ENCODE assay signal across 9 mouse cellular contexts in genomic region chr14:77157505-77157911, GRCm38 (mm10). TPM values are rescaled to one million over a fixed set of nuclear protein-coding genes. Genes with fewer than 3 reads are reported as not detected.
A peak's percentile ranks its signal among the peaks of the same experiment; 100 is the strongest.
DNase-seq lines count a peak whose midpoint lies in the region; ATAC-seq and TF ChIP-seq lines count a peak whose summit lies in the region.
"Had no signal": no experiment of that assay in that cellular context is flagged by ENCODE, and none has a peak within 500 bp of the region (broad histone marks: within the 10 kb centered on the region; RNA-seq: fewer than 3 reads in every experiment).

No protein-coding gene starts in this region.

- no peak for TF ChIP-seq CTCF in E14TG2a.4 (conservative IDR thresholded peaks at IDR 0.05; ENCODE audit: low read length)
- no peak for TF ChIP-seq CTCF in cerebellum, adult 2 months (IDR thresholded peaks at IDR 0.05; ENCODE audit: borderline replicate concordance, insufficient read depth, low read depth, low read length)
- no peak for TF ChIP-seq CTCF in forebrain, postnatal 0 days (IDR thresholded peaks at IDR 0.05; ENCODE audit: low read depth)
- no peak for TF ChIP-seq CTCF in olfactory bulb, adult 2 months (IDR thresholded peaks at IDR 0.05; ENCODE audit: insufficient read depth, low read depth, low read length)

- 0 out of 2 replicates have a peak overlapping the region, but pooled peaks have one; percentile 23 for H3K27ac ChIP-seq in cerebellum, adult 2 months (ENCODE audit: insufficient read depth, low read length)
- H3K27ac ChIP-seq in forebrain, postnatal 0 days (ENCODE audit: low read depth, low read length), result peak overlapping the region; percentile 93
- H3K27ac ChIP-seq in liver, embryonic 13.5 days, result no peak overlapping the region
- H3K27ac ChIP-seq in olfactory bulb, adult 2 months (ENCODE audit: insufficient read depth, low read depth, low read length), result peak overlapping the region; percentile 80; the same call in 1 of the 2 replicates
- H3K27ac ChIP-seq: macrophage had no signal

- H3K9me3 ChIP-seq in E14TG2a.4 (ENCODE audit: low read length), result no peaks in the 10 kb centered on the region
- no peaks in the 10 kb centered on the region for H3K9me3 ChIP-seq in forebrain, postnatal 0 days (ENCODE audit: low read length)
- H3K9me3 ChIP-seq in liver, embryonic 13.5 days (replicated peaks), result no peaks in the 10 kb centered on the region

- peak overlapping the region; percentile 94 for H3K4me3 ChIP-seq in E14TG2a.4 (replicated peaks; ENCODE audit: low read length)
- H3K4me3 ChIP-seq in cerebellum, adult 2 months (replicated peaks; ENCODE audit: insufficient read depth, low read depth, low read length), result peak overlapping the region; percentile 90
- H3K4me3 ChIP-seq in forebrain, postnatal 0 days (ENCODE audit: low read depth, low read length), result peak overlapping the region; percentile 98
- peak overlapping the region; percentile 53 for H3K4me3 ChIP-seq in liver, embryonic 13.5 days (replicated peaks)
- H3K4me3 ChIP-seq in olfactory bulb, adult 2 months (ENCODE audit: insufficient read depth, low read depth, low read length), result peak overlapping the region; percentile 91

- peak overlapping the region; percentile 87 for H3K4me2 ChIP-seq in forebrain, postnatal 0 days (ENCODE audit: low read depth)
- H3K4me2 ChIP-seq in liver, embryonic 13.5 days, result peak overlapping the region; percentile 70

- TF ChIP-seq POLR2A in cerebellum, adult 2 months (IDR thresholded peaks at IDR 0.05; ENCODE audit: borderline replicate concordance, insufficient read depth, low read length), result no peak
- TF ChIP-seq POLR2A in olfactory bulb, adult 2 months (IDR thresholded peaks at IDR 0.05; ENCODE audit: insufficient read depth, low read depth, low read length), result no peak

- H3K4me1 ChIP-seq in E14TG2a.4 (replicated peaks; ENCODE audit: low read depth, low read length), result peaks cover 6% of the 10 kb centered on the region
- no peaks in the 10 kb centered on the region; the same call in 1 of the 2 replicates for H3K4me1 ChIP-seq in cerebellum, adult 2 months (ENCODE audit: control insufficient read depth, insufficient read depth, low read length)
- H3K4me1 ChIP-seq in forebrain, postnatal 0 days (ENCODE audit: insufficient read depth), result peaks cover 26% of the 10 kb centered on the region; the same call in 1 of the 2 replicates
- H3K4me1 ChIP-seq in liver, embryonic 13.5 days (replicated peaks), result peaks cover 3% of the 10 kb centered on the region; the same call in 1 of the 2 replicates
- peaks cover 4% of the 10 kb centered on the region for H3K4me1 ChIP-seq in olfactory bulb, adult 2 months (ENCODE audit: control insufficient read depth, insufficient read depth, low read length)

- DNase-seq in cerebellum, adult 2 months, result peak; percentile 87 to 90
- DNase-seq in forebrain, postnatal 0 days, result peak; percentile 80
- DNase-seq in heart, postnatal 10 days, result peak; percentile 62 to 76
- DNase-seq in kidney, postnatal 4 days, result peak; percentile 80 to 86
- no peak for DNase-seq in liver, embryonic 13.5 days
- peak; percentile 25 to 31 for DNase-seq in urinary bladder, adult 18-20 months (ENCODE audit: low spot score in 2 of 2)

- peak; percentile 71 for ATAC-seq in forebrain, postnatal 0 days
- ATAC-seq in liver, embryonic 13.5 days (ENCODE audit: low read depth), result 0 out of 2 replicates have a peak, but pooled peaks have one; percentile 36

- H3K27me3 ChIP-seq in E14TG2a.4 (ENCODE audit: insufficient read depth, low read length), result peaks cover 57% of the 10 kb centered on the region
- H3K27me3 ChIP-seq in cerebellum, adult 2 months (ENCODE audit: control insufficient read depth, insufficient read depth, low read length), result no peaks in the 10 kb centered on the region
- H3K27me3 ChIP-seq in forebrain, postnatal 0 days (ENCODE audit: insufficient read depth, low read length), result no peaks in the 10 kb centered on the region
- H3K27me3 ChIP-seq in liver, embryonic 13.5 days, result peaks cover 61% of the 10 kb centered on the region

- H3K36me3 ChIP-seq in E14TG2a.4 (ENCODE audit: insufficient read depth, low read length), result no peaks in the 10 kb centered on the region
- H3K36me3 ChIP-seq in forebrain, postnatal 0 days (ENCODE audit: insufficient read depth), result no peaks in the 10 kb centered on the region
- no peaks in the 10 kb centered on the region for H3K36me3 ChIP-seq in liver, embryonic 13.5 days

- WGBS in cerebellum, adult 2 months, result 1% methylated on average over 31 of the region's 31 CpGs
- 1% methylated on average over 31 of the region's 31 CpGs for WGBS in forebrain, postnatal 0 days
- WGBS in liver, embryonic 13.5 days (ENCODE audit: insufficient replicate concordance), result 2% methylated on average over 31 of the region's 31 CpGs
- WGBS in olfactory bulb, adult 2 months, result under 1% methylated on average over 31 of the region's 31 CpGs

- intact Hi-C loops in heart, postnatal 10 days (cut with DNase I), result no loop called here

- peak overlapping the region; percentile 95 for H3K9ac ChIP-seq in forebrain, postnatal 0 days
- H3K9ac ChIP-seq in liver, embryonic 13.5 days, result no peak overlapping the region

RNA-seq across cellular contexts. Expression of gene Enox1, which starts 0.9 kb away (rescaled TPM):
- polyA plus RNA-seq in cerebellum, adult 2 months (2012; rRNA removed), result 14.4 and 15.2 TPM in 2 replicates
- 61.7 and 61.8 TPM in 2 replicates for total RNA-seq in forebrain, postnatal 0 days (2014; rRNA removed)
- 33.9 and 39.9 TPM in 2 replicates for polyA plus RNA-seq in forebrain, postnatal 0 days (2015; fragmentation: Nextera tagmentation; extraction: Ambion mirVana)
- total RNA-seq in heart, postnatal 10 days (2021), result 1 to 10 TPM; 2.0 to 2.2 TPM
- polyA plus RNA-seq in liver, embryonic 13.5 days (2015; fragmentation: Nextera tagmentation; extraction: Ambion mirVana), result 0.31 and 0.40 TPM in 2 replicates
- polyA plus RNA-seq in olfactory bulb, adult 2 months (2012; ENCODE audit: insufficient read depth, insufficient read length, low replicate concordance, missing spikeins), result not detected in 2 replicates
- polyA plus RNA-seq: macrophage had no signal

Comparison
In these comparisons a context has a peak if more than half of its experiments do, and no peak if none do; other contexts are left out.
1. RNA of gene Enox1, which starts 0.9 kb away (polyA plus RNA-seq): 33.9 to 39.9 TPM in forebrain, postnatal 0 days and 14.4 to 15.2 TPM in cerebellum, adult 2 months; 0.31 to 0.40 TPM in liver, embryonic 13.5 days and not detected in olfactory bulb, adult 2 months; every median in the first group is over 10 times any median in the second.
2. Peak in every context shown above with its lines, with median percentiles within 50 percentile points of each other: H3K4me3 ChIP-seq.